Mouse (Mus musculus) heart, postnatal 14 days (tissue): ENCODE measurements around the gene Trim23. TPM values are rescaled to one million over a fixed set of nuclear protein-coding genes. Genes with fewer than 3 reads are reported as not detected.
"Not testable (repeated sequence)": the region's sequence is repeated elsewhere in the genome, so short reads cannot be mapped to it uniquely, and the experiment has no call there.

Experiments used
- DNase-seq, 2 experiments: peaks; one replicate each; pipeline ENCODE4 v3.0.0; 2021 to 2022
- intact Hi-C: fragments of 180-260 bp; cut with DNase I; formaldehyde crosslinking; loops from one replicate; pipeline ENCODE4 v1.15.1; 2025
- long read RNA-seq, 2 experiments: library from polyadenylated mRNA; stranded (forward); transcript quantifications; one replicate each; pipeline ENCODE4 v2.0.0; 2021
- total RNA-seq, 2 experiments: library from RNA; stranded (reverse); gene quantifications; 2 replicates each; pipeline ENCODE4 v1.2.3; 2021

Trim23 gene
- total RNA-seq, result 10 to 100 TPM; 18.8 to 20.6 TPM
- long read RNA-seq, experiment 1, transcript Trim23-201 (11 exons, 3,416 nt), result major isoform, 11 of 15 reads
- long read RNA-seq, experiment 1, partial matches to known transcripts, result 3 of 15 reads
- long read RNA-seq, experiment 1, other reads (novel, unspliced or antisense), result 0 of 15 reads
- long read RNA-seq, experiment 2, transcript Trim23-201 (11 exons, 3,416 nt), result major isoform, 12 of 17 reads
- long read RNA-seq, experiment 2, partial matches to known transcripts, result 4 of 17 reads
- long read RNA-seq, experiment 2, other reads (novel, unspliced or antisense), result 1 of 17 reads

DNA sequence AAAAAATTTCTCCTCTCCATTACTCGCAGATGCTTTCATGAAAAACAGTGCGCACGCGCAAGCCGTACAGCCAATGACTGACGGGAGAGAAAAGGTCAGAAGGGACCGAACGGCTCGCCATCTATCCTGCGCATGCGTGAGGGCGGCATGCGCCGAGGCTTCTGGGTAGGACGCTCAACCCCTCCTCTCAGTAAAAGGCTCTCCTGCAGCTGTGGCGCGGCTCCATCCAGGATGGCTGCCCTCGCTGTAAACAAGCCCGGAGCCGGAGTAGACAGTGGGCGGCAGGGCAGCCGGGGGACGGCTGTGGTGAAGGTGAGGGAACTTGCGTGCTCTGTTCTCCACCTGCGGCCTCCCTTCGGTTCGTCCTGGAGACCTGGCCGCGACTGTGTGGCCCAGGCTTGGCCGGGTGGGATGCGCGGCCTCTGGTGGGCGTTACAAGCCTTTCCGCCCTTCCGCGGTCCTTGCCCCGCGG lies at the start of gene Trim23:
Gene Trim23 (plus strand): TSS at position 148 of the 472 bp plus-strand sequence.
- intact Hi-C loops, result loop anchor here (5.0 kb wide), 1 partner anchor 49 kb away; the partner anchor contains the start of genes Cenpk and Ppwd1
- peak; percentile 97 to 98 for DNase-seq

DNA sequence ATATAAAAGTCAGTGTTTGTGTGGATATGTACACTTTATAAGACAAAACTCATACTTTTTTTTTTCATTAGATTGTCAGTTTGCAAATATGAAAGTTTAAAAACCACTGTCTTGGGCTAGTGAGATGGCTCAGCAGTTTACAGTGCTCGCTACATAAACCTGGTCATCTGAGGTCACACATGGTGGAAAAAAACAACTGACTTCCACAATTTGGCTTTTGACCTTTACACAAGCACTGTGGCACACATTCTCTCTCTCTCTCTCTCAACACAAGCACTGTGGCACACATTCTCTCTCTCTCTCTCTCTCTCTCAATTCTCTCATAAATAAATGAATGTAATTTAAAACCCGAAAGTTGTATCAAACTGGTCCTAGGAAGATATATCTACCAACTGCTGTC lies 46.0 kb upstream of the Trim23 start:
- intact Hi-C loops, result no loop called here
- no peak for DNase-seq

DNA sequence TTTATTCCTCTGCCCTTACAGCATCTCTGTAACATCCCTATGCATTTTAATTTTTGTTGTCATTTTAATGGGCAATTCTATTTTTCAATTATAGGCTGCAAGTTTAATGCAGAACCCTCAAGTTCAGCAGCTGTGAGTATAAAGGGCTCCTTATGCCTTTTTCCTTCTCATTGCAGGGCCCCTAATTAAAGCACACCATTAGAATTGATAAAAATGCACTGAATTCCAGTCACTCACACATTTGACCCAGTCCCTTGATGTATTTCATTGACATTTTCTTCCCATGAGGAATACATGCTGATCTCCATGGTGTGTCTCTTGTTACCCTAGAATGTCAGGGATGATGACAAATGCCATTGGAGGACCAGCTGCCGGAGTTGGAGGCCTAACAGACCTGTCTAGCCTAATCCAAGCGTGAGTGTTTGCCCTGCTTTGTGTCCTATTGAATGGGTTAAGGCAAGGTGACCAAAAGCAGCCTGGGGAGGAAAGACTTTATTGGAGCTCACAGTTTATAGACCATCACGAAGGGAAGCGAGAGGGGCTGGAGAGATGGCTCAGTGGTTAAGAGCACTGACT lies 44.0 kb upstream of the Trim23 start:
- intact Hi-C loops, result no loop called here
- DNase-seq, result no peak

DNA sequence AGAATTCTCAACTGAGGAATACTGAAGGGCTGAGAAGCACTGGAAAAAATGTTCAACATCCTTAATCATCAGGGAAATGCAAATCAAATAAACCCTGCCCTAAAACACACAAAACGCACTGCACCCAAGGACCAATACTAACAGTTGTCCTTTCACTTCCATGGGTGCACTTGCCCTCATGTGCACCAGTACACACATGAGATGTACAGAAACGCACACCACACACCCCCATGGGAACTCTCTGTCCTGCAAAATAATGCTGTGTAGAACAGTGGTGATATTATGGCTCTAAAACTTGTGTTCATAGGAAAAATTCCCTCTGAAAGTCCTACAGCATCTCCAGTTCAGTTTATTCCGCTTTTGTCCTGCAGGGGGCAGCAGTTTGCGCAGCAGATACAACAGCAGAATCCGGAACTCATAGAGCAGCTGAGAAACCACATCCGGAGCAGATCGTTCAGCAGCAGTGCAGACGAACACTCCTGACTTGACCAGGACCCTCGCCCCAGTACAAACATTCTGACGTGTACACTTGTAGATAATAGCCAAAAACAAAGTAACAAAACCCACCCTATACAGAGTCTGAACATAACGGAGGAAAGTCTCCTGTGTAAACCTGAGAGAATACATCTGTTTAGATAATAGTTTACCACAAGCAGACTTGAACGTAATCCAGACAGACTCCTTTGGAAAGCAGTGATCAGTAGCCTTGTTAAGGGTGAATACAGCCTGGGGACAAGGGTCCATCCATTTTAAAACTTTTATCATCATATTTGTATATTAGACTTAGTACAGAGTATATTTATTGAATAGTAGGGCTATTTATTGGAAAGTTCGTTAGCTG lies 39.0 kb upstream of the Trim23 start:
- peak; percentile 67 to 82 for DNase-seq
- intact Hi-C loops, result no loop called here

DNA sequence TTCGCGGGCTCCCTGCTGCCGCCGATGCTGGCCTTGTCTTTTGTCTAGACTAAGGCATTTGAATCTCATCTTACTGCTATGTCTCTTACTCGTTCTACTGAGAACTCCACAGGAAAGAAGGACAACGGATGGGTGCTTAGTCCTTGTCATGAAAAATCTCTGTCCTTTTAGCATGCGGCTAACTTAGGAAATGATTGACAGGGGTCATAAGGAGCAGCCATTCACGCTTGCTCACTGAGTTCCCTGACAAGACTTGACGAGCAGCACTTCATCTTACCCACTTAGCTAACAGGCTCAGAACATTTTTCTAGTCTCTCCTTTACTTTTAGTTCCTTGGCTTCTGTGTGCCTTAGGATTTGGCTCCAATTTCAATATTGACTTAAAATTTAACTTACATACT lies 33.7 kb upstream of the Trim23 start:
- intact Hi-C loops, result no loop called here
- no peak for DNase-seq

DNA sequence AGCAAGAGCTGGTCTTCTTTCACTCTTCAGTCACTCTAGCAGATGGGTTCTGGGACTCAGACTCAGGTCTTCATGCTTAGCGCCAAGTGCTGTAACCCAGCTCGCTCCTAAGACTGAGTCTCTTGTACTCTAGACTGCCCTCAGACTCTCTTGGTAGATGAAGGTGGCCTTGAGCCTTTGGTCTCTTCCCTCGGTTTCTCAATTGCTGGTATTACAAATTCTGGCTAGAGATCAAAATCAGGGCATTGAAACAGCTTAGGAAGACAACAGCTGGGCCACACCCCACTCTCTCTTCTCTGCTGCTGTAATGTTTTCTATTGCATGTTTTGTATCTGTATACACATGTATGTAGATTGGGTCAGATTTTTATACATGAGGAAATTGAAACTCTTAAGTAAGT lies 33.0 kb upstream of the Trim23 start:
- intact Hi-C loops, result no loop called here
- DNase-seq, result no peak

DNA sequence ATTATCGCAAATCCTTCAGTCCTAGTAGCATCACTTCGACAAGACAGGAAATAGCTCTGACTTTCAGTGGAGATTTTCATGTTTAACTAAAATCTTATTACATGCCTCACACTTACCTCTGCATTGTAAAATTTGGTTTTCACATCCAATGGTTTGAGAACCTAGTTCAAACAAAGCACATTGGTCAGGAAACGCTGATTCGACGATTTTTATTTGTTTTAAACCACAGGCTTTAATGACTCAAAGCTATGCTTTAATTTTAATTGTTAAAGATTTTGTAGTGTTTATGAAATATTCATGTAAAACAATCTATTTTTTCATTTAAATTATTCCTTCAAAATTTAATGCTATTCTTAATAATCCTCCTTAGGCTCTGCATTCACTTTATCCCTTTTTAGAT lies 24.4 kb upstream of the Trim23 start:
- intact Hi-C loops, result no loop called here
- no peak for DNase-seq

DNA sequence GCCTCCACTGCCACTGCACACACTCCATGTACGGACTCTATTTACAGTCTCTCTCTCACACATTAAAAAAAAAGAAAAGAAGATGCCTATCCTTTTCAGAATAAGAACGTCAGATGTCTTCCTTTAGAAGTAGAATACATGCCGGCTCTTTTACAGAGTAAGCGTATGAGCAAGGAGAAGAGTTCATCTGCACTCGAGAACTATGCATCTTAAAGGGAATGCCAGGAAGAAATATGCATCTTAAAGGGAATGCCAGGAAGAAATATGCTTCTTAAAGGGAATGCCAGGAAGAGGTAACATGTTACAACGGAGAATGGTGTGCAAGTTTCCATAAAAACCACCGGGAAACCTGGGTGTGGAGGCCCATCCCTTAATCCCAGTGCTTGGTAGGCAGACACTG lies 23.5 kb upstream of the Trim23 start:
- intact Hi-C loops, result no loop called here
- no peak for DNase-seq

DNA sequence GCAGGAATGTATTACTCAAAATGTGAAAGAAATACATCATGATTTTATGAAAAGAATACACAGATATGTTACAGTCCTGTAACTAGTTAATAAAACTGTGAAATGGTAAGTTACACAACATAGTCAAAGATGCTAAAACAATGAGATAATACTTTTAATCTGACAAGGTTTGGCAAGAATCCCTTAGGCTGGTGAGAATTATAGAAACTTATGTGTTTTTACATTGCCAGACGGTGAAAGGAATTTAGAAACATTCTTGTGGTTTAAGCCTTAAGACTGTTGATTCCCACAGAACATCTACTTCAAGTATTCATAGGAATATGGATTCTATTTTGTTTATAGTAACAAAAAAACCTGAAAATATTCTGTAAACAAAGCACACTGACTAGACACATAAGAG lies 22.9 kb upstream of the Trim23 start:
- no peak for DNase-seq
- intact Hi-C loops, result no loop called here

DNA sequence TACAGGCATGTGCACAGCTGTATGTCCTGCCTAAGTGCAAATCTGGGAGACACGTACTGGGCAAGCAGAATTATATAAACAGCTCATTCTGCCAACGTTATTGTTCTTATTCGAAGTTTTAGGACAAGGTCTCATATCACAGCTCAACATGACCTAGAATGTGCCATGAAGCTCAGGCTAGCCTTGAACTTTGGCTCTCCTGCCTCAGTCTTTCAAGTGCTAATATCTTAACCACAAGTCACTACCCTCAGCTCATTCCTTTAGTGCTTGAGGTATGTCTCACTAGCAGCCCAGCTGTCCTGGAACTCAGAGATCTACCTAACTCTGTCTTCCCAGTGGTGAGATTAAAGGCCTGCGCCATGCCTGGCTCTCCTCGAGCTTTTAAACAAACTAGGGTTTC lies 6.9 kb upstream of the Trim23 start:
- DNase-seq, result no peak
- intact Hi-C loops, result no loop called here

DNA sequence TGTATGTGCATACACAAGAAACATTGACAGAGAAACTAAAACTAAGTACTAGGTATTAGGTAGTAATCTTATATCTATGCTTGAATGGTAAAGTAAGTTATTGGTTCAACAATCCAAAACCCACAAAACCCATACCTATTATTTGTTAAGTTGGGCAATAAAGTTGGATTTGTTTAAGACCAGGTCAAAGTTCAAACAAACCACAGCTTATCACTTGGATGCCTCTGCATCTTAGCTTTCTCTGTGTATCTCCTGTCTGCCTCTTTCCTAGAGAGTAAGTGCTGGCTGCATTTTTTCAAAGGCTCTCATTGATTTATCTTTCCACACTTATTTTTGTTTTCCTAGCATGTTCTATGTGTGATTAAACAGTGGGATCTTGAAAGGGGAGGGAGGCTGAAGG lies 6.1 kb upstream of the Trim23 start:
- DNase-seq, result no peak
- intact Hi-C loops, result no loop called here

DNA sequence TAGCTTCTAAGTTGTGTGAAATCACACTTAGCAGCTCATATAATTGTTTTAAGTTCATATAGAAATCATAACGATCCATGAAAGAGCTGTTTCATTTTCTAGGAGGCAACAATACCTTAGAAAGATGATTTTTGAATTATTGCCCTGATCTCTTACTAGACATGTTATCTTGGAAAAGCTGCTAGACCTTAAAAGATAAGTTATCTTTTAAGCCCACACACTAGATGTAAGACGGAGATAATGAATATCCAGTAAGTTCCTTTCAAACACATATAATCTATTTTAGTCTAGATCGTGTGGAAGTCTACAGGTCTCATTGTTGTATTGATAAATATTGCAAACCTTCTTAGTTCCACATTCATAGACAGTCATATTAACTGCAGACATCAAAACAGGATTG lies 1.7 kb upstream of the Trim23 start:
- no peak for DNase-seq
- intact Hi-C loops, result loop anchor here (5.0 kb wide), 1 partner anchor 50 kb away; the partner anchor contains the start of genes Cenpk and Ppwd1

DNA sequence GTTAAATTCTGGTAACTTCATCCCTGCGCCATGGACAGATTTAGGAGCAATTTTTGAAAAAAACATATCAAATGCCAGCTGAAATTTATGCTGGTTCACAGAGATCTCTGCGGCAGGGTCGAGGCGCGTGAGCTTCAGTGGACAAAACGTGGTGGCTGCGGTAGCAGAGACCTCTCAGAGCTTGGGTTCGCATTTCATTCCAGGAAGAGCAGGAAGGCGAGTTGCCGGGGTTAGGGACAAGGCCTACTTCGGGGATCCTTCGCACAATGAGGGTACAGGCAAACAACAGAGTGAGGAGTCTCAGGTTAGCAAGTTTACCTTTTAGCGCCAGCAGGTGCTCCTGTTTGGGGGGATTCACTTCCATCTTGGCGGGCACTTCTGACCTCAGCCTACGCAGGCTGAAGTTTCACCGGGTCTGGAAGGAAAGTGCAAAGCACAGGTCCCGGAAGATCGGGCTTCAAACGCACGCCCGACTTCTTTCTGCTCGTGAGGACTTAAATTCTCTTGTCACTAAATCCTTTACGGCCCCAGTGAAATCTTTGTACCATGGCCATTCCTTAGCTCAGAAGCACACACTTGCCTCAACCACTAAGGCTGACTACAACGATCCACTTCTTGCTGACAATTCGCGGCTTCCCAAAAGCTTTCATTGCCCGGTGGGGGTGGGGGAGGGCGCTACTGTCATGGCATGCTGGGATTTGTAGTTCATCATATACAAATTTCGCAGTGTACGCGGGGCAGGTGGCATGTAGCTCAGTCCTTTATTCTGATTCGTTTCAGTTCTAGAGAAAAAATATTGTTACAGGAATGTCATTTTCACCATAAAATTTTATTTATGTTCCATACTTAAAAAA lies 574 bp upstream of the Trim23 start, which contains the start of gene Trappc13:
Gene Trappc13 (minus strand): TSS at position 674 of the 854 bp plus-strand sequence.
- intact Hi-C loops, result loop anchor here (5.0 kb wide), 1 partner anchor 49 kb away; the partner anchor contains the start of genes Cenpk and Ppwd1
- peak in 1 of 2 experiments; percentile 79 for DNase-seq

DNA sequence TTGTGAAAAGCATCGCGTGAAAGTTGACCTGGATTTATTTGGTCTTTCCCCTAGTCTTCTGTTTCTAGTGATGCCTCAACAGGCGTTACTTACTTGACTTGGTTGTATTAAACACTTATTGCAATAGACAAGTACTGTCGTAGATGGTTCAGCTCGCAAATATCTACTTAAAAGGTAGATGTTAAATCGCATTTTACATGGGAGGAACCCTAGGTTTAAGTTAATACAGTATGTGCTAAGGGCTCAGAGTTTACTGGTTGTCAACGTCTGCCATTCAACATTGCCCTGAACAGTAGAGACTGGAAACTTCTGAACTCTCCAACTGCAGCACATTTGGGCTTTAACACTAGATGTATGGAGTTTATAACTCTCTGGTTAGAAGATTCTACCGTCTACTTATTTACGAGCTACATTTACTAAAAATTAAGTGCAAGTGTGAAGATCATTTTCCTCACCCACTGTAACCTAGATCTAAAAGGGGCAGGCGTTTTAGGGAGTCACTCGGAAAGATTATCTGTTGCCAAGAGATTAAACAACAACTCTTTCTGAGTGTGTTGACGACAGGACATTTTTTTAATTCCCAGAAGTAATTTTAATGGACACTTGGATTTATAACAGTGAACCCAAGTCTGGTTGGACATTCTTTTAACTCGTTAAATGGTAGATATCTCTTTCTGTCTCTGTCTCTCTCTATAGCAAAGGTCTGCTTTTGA lies 735 bp downstream of the Trim23 start:
- no peak for DNase-seq
- intact Hi-C loops, result loop anchor here (5.0 kb wide), 1 partner anchor 48 kb away; the partner anchor contains the start of genes Cenpk and Ppwd1

DNA sequence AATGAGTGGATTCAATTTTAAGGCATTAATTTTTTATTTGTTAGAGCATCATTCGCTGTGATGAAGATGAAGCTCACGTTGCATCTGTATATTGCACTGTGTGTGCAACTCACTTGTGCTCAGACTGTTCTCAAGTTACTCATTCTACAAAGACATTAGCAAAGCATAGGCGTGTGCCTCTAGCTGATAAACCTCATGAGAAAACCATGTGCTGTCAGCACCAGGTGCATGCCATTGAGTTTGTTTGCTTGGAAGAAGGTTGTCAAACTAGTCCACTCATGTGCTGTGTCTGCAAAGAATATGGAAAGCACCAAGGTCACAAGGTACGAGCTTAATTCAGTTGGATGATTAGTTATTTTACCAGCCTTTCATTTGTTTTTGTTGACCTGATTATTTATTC lies 8.8 kb downstream of the Trim23 start:
- DNase-seq, result no peak
- intact Hi-C loops, result no loop called here

DNA sequence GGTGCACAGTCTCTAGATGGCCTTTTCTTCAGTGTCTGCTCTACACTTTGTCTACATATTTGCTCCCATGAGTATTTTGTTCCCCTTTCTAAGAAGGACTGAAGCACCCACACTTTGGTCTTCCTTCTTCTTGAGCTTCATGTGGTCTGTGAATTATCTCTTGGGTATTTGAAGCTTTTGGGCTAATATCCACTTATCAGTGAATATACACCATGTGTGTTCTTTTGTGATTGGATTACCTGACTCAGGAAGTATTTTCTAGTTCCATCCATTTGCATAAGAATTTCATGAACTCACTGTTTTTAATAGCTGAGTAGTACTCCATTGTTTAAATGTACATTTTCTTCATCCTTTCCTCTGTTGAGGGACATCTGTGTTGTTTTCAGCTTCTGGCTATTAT lies 17.3 kb downstream of the Trim23 start:
- intact Hi-C loops, DNase-seq: not testable (repeated sequence)

DNA sequence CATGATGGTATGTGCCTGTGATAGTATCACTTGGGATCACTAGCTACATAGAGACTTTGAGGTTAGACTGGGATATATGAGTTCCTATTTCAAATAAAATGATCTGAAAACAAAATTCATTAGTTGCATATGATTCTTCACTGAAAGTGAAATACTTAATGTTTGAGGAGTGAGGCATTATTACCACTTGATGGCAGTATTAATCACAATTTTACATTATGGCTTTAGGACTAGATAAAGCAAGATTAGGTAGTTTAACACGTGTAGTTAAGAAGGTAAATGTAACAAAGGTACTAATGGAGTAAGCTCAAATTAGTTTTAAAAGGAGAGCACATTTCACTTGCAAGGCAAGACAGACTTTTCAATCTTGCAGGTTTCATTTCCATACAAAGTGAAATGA lies 25.7 kb downstream of the Trim23 start:
- no peak for DNase-seq
- intact Hi-C loops, result no loop called here

DNA sequence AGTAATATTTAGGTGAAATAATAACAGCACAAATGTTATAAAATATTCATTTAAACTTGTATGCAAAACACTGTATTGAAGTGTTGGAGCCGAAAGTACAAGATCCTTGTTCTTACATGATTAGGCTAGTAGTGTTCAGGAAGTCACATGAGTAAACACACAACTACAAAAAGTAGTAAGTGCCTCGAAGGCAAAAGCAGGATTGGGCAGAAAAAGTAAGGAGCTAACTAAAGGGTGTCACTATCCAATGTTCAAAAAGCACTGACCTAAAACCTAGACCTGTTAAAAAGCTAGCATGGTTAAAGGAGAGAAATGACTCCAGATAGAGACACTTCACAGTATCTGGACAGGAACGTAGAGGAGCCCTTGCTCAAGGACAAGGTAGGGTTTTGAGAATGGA lies 48.9 kb downstream of the Trim23 start:
- intact Hi-C loops, result loop anchor here (5.0 kb wide), 1 partner anchor 50 kb away; the partner anchor contains the start of genes Trappc13 and Trim23
- no peak for DNase-seq

DNA sequence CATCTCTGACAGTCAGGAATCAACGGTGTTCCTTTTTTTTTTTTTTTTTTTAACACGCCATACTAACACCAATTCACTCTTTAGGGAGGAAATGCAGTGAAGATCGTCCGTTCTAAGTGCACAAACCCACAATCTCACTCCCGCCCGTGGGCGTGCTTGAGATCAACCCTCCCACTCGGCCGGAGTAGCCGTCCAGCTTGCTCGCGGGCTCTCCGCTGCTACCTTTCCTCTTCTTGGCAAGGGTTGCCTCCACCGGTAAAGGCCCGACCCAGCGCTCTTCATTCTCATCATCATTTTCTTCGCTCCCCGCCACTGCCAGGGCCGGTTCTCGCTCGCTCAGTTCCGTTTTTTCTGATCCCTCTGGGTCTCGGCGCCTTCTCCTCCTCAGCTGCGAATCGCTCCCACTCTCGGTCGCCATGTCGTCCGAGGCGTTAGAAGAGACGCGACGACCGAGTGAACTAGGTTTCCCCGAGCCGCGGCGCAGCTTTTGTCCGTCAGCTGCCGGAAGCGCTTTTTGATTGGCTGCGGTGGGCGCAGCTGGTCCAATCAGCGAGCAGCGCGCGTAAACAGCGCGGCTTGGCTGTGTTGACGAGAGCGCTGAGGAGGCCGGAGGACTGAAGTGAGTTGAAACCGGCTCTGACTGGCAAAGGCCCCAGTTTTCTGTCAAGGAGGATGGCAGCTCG lies 49.9 kb downstream of the Trim23 start, which contains the start of the genes Cenpk and Ppwd1:
Gene Cenpk (plus strand): TSS at position 228 of the 683 bp plus-strand sequence.
Gene Ppwd1 (minus strand): TSS at position 460 of the 683 bp plus-strand sequence.
- intact Hi-C loops, result loop anchor here (5.0 kb wide), 1 partner anchor 51 kb away; the partner anchor contains the start of genes Trappc13 and Trim23

More for the DNA sequence above, 49.9 kb downstream of the Trim23 start, which contains the start of the genes Cenpk and Ppwd1:
- DNase-seq, result peak; percentile 96 to 98
